Mouse (Mus musculus) inflammation-experienced regulatory T-cells, adult 6 months (primary cell): ENCODE results near the gene Bin2. TPM values are rescaled to one million over a fixed set of nuclear protein-coding genes. Genes with fewer than 3 reads are reported as not detected.

Source experiments
- ATAC-seq: one replicate; pipeline ENCODE4 v1.8.0; 2017
- polyA plus RNA-seq, 3 experiments: library from polyadenylated mRNA; unstranded; fragments of 100-300 nt; shearing (Covaris generic); gene quantifications; one replicate each; pipeline ENCODE4 v1.2.1; 2017

Gene Bin2
- polyA plus RNA-seq, 3 experiments from 2014 or later = 292 to 493 (median 317) TPM

DNA sequence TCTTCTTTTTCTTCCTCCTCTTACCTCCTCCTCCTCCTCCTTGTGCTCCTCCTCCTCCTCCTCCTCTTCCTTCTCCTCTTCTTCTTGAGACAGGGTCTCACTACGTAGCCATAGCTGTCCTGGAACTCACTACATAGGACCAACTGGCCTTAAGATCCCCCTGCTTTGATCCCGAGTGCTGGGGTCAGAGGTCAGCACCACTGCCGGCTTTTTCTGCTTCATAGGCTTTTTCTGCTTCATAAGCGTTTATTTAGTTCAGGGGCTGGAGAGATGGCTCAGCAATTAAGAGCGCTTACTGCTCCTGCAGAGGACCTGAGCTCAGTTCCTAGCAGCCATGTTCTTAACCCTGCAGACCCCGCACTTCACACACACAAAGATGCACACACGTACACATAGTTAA is 12.4 kb upstream of the Bin2 start:
- ATAC-seq = no peak

DNA sequence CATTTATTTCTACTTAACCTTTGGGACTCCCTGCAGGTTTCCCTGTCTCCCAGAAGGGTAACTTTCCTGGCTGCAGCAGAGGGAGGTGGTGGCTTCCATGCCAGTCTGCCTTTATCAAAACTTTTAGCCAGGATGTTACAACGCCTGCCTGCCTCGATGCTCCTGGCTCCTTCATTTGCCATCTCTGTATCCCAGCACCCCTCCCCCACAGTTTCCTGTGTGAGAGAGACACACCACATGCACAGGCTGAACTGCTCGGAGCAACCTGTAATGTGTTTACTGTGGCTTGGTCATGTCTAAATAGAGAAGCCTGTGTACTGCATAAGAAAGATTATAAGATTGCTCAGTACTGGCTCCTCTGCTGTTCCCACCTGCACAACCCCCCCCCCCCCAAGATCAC is 11.0 kb upstream of the Bin2 start:
- no peak for ATAC-seq

DNA sequence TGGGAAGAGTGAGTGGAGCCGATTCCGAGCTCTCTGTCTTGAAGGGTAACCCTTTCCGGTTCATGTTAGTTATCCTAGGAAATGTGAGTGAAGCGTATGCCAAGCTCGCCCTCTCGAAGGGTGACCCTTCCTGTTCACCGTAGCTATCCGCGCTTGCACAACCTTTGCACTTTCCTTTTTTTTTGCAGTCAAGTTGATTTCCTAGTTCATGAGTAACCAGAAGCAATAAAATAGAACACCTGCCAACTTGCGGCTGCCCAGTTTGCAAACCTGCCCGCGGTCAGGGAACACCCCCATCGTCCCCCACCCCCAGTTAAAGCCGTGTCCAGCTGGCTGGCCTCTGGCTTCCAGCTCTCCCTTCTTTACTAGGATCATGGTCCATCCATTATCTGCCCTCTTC is 9.7 kb upstream of the Bin2 start:
- ATAC-seq = no peak

DNA sequence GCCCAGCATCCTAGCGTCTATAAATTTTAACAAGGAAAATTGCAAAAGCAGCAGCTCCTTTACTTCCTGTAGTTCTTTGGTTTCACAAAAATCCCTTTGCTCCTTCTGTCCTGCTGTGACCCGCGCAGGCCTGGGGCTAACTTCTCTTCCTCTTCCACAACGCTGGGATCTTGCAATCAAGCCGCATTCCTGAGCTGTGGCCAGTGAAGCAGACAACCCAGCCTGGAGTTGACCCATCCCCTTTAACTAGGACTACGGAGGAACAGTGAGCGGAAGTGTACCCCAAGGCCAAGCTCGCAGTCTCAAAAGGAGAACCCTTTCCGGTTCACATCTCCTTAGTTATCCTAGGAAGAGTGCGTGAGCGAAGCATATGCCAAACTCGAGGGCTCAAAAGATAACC is 9.2 kb upstream of the Bin2 start:
- no peak for ATAC-seq

DNA sequence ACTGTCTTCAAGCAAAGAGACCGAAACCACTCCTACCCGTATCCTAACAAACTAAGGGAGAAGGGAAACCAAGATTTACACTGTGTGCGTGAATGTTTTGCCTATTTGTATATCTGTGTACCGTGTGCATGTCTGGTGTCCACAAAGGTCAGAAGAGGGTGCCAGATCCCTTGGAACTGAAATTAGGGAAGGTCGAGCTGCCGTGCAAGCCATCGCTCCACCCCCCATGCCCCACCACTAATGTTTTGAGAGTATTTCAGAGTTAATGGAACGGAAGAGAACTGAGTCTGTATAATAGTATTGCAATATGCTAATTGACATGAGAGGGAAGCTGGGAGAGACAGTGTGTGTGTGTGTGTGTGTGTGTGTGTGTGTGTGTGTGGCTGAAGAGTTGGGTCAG is 8.3 kb upstream of the Bin2 start:
- ATAC-seq = no peak

DNA sequence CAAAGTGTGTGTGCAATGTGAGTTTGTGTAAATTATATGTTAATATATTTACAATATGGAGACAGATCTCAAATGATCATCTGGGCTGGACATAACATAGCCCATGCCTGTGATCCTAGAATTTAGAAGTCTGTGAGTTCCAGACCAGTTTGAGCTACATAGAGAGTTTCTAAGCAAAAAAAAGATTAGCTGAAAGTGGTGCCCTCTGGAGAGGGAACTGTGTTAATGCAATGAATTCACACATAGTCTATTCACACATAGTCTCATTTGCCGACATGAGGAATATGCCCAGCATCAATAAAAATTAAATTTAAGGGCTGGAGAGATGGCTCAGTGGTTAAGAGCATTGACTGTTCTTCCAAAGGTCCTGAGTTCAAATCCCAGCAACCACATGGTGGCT is 7.2 kb upstream of the Bin2 start:
- ATAC-seq = no peak

DNA sequence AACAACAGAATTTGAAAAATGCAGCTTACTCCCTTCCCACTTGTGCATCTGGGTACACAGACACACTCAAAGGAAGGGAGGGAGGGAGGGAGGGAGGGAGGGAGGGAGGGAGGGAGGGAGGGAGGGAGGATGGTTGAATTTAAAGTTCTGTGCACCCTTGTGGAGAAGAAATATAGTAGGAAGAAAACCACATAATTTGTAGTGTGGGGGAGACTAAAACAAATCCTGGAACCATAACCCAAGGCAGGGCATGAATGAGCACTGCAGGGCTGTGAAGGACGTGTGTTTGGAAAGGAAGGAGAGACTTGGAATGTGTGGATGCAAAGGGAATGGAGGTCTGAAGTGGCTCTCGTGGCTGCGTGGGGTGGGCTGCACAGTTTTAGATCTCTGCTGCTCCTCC is 6.1 kb upstream of the Bin2 start:
- no peak for ATAC-seq

DNA sequence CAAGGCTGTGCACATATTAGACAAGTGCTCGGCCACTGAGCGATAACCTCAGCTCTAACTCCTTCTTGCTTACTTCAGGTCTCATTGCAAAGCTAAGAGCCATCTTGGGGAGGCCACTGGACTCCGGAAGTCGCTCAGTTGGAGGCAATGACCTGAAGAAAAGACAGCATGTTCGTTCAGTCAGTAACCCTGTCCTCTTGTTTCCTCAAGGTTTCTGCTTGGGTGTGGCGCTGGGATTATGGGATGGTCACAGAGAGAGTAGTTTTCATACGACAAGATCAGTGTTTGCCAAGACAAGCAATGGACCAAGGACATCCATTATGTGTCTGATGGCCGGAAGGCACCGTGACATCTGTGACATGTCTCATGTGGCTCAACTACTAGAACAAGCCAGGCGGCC is 5.2 kb upstream of the Bin2 start:
- no peak for ATAC-seq

DNA sequence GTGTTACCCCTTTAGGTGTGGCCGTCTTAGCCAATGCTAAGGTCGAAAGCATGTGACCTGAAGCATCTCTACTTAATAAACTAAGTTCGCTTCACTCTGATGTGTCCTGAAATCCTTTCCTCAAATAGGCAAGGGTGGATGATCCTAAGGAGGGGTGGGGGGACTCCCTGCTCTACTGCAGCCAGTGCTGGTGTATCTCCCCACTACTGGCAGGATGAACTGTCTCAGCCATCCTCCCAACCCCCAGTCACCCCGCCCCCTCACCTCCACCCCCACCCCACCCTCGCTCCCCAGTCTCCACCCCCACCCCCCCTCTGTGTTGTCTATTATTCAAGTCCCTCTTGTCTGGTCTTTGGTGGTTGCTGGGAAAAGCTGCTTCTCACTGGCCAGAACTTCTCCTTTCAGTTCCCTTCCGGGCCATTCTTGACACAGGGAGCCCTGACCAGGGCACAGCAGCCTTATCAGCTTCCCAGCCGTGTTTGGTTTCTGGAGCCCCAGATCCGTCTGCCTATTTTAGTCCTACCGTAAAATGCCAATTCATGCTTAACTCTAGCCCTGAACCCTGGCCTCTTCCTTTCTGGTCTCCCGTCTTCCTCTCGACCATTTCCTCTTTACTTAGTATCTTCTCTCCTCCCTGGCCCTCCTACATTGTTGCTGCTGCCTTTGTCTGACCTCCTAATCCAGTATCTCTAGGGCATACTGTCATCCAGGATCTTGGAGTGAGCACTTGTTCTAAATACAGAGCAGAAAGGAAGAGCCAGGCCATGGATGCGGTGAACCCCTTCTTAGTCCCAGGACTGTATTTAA is 4.4 kb upstream of the Bin2 start:
- no peak for ATAC-seq

DNA sequence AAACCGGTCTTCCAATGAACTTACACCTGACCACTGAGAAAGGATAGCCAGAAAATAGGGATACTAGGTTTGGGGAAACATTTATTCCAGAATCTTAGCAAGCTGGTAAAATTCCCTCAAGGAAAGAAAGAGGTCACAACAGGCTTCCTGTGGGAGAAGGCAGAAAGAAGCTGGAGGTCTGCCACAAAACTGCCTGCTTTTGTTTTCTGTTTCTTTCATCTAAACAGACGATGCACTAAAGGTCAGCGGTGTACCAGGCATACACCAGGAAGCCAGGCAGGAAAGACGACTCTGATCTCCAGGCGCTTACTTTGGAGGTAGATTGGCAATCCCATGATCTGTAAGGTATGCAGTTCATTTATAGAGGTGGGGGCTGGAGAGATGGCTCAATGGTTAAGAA is 1.5 kb upstream of the Bin2 start:
- ATAC-seq = no peak

DNA sequence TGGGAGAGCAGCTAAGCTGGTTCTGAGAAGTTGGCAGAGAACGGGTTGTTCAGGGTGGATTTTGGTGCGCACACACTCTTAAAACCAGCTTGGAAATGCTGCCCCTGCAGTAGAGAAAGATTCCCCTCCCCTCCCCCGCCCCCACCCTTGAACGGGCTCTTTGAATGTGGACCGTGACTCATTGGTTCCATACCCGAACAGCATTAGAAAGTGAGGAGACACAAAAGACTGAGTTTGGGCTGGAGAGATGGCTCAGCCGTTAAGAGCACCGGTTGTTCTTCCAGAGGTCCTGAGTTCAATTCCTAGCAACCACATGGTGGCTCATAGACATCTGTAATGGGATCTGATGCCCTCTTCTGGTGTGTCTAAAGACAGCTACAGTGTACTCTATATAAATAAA is 651 bp upstream of the Bin2 start:
- peak; percentile 29 for ATAC-seq

DNA sequence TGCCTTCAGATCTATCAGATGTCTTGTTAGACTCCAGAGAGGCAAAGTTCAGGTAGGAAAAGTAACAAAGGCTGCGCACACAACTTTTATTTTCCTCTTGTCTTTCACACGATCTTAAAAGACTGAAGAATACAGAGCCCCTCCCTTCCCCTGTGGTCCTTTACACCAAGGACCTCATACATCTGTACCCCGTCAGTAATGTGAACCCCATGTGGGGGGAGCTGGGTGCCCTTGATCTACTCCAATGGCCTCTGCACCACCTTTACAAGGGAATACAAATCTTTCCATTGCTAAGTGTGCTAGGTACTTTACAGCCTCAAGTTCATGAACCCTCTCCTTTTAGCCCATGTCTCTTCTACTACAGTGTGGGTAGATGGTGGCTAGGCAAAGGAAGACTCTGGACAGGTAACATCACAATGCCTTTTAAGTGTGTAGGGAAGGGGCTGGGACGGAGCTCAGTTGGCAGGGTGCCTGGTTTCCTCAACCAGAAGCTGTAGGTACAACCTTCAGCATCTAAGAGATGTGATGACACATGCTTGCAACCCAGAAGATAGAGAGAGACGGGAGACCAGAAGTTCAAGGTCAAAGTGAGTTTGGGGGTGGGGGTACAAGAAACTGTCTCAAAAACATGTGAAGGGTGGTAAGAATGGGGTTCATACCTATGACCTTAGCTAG is 1.3 kb downstream of the Bin2 start:
- peak; percentile 37 for ATAC-seq

DNA sequence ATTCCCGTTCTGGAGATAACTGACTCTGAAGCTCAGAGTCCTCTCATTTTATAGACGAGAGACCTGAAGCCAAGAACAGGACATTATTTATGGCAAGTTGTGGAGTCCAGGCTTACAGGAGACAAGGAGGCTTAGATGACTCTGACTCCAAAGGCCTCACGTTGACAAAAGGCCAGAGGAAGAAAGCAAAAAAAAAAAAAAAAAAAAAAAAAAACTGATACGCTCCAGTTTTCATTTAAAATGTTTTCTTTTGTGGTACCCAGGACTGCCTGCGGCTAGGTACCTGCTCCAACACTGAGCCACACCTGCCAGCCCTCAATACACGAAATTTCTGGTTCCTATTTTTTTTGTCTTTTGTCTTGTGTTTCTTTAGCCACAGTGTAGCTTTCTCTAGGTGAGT is 1.9 kb downstream of the Bin2 start:
- no peak for ATAC-seq

DNA sequence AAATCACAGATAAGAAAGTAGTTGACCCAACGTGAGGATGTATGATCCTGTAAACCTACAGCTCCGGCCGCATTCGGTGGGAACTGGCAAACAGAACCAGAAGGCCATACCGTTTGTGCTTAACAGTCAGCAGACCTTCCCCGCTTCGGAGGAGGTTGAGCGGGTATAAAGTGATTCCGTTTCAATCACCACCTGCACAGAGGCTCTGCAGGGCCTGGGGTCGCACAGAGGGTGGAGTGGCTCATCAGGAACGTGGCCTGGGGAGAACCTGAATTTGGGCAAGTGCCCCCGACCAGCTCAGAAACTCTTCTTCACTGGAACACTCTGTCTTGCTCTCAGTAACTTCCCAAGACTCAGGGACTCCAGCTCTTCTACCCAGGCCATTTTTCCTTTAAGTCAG is 2.5 kb downstream of the Bin2 start:
- ATAC-seq = no peak

DNA sequence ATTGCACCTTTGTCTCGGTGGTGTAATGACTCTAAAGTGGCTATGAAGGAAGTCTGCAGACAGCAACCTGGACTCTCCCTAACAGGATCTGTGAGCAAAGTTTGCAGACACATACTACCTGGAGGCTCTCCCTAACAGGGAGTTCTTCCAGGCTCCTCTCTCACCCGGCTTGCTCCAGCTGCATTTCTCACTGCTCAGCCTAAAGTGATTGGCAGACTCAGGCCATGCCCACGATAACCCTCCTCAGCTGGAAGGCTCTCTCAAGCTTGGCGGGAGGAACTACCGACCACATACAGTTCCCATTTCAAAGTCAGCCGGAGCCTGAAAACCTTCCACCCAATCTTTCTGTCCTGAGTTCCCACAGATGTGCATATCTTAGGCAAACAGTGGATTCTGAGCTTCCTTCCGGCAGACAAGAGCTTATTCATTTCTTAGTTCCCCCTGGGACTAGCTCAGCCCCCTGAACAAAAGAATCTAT is 3.1 kb downstream of the Bin2 start:
- no peak for ATAC-seq

DNA sequence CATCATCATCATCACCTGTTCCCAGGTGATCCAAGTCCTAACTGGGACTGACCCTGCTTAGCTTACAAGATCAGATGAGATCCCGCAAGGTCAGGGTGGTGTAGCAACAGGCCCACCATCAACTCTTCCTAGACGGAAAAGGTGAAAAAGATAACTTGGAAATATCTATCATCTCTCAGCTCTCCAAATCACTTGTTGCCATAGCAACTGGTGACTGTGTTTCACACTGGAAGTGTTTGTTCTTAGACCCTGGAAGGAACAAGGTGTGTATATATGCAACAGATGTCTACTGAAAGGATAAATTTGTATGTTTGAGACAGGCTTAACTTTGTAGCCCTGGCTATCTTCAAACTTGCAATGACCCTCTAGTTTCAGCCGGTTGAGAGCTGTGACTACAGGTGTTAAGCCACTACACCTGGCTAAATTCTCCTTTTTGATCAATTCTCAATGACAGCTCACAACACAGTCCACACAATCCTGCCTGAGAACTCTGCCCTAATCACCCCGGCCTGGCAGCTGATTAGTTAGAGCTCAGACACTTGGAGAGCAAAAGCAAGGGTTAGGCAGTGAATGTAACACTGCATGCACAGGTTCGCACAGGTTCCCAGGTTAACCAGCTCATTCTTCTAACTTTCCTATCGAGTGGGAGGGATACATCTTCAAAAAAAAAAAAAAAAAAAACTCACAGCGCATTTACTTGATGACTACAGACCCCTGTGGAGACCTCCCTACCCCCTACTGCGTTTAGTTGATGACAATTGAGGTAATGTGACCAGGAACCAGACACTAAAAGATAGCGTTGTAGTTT is 3.7 kb downstream of the Bin2 start:
- no peak for ATAC-seq

DNA sequence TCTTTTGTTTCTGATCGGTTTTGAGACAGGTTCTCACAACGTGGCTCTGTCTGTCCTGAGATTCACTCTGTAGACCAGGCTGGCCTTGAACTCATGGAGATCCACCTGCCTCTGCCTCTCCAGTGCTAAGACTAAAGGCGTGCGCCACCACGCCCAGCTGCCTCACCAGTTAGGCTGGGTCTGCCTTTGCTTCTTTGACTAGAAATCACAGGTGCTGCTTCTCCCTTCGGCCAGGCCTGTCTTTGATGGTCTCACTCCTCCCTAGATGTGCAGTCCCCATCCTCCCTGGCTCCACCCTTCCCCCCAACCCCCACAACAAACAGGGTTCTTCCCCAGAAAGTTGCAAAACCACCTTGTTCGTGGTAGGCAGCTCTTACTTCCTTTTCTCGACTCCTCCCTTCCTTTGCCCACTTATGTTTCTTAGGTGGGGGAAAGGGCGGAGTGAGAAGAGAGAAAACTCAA is 4.5 kb downstream of the Bin2 start:
- peak; percentile 60 for ATAC-seq

DNA sequence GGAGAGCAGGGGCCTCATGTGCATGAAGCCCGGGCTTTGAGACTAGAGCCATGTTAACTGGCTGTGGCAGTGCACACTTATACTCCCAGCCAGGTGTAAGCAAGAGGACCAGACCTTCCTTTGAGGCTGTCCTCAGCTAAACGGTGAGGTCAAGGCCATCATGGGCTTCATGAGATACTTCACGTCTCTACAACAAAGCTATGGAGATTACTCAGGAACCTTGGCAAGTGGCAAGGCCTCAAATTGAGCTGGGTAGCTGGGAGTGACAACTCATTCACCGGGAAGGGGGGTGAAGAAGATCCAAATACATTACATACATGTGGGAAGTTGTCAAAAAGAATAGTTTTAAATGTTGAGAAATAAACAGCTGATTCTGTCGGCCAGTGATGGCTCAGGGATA is 8.5 kb downstream of the Bin2 start:
- ATAC-seq = no peak

DNA sequence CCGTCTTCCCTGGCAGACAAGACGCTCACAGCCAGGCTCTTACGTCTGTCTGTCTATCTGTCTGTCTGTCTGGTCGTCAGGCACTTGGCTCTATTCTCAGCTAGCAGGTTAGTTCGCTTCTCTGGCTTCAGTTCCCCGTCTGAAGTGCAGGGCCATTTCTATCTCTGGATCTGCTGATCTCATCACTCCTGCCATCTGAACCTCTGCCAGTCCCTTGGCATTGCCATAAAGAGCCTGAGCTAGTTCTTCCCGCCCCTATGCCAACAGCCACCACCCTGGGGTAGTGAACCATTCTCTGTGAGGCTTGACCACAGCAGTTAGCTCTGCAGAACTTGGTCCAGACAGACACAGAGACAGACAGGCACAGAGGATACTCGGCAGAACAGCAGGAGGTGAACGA is 9.0 kb downstream of the Bin2 start:
- ATAC-seq = no peak

DNA sequence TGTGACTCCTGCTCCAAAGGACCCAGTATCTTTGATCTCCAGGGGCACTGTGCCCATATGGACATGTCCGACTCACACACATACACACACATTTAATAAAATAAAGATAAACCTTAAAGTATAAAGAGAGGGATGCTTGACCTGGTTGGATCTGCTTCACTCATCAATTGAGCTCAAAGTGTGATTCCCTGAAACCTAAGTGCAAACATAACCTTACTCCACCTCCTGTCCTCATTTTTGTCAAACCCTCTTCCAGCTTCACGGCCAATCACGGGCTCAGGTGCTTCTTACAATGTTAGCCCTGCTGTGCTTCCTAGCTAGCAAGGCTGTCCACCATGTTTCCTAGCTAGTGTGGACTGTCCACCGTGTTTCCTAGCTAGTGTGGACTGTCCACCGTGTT is 14.2 kb downstream of the Bin2 start:
- ATAC-seq = no peak

DNA sequence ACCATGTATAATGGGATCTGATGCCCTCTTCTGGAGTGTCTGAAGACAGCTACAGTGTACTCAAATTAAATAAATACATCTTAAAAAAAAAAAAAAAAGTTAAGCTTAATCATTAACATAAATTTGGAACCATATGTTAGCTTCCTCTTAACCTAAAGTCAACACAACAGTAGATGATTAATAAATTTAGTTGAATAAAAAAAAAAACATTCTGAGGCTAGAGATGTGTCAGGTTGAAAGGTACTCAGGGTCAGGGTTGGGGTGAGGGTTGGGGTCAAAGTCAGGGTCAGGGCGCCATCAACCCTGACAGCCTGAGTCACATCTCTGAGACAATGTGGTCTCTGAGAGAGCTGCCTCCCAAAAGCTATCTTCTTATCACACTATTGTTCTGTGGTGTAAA is 15.1 kb downstream of the Bin2 start:
- ATAC-seq = no peak

DNA sequence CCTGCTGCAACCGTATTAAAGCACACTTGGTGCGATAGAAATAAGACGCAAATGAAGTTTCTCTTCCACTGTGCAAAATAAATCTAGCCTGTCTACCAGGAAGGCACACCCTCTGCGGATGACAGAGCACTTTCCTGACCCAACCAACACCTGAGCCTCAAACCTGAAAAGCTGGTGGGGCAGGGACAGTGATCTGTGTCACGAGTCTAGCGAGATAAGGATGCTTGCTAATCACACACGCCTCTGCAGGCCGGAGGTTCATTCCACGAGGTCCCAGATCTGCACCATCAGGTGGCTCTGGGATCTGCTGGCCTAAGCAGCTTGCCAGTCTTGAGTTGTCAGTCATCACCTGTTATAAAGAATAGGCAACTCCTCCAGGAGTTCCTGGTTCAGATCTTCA is 17.7 kb downstream of the Bin2 start:
- no peak for ATAC-seq

DNA sequence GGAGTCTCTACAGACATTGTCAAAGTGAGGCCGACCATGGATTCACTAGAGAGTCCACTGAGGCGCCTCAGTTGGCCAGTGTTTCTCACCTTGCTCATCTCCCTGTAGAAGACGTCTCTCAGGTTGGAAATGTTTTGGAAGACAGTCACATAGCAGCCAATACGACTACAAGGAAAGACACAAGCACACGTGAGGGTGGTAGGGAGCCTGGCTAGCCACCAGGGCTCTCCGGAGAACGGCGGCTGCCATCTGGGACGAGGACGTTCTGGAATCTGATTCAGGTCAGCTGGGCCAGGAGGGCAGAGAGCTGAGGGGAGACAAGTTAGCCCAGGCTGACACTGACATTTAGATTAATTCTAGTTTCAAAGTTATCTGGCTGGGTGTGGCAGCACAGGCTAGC is 19.2 kb downstream of the Bin2 start:
- no peak for ATAC-seq

DNA sequence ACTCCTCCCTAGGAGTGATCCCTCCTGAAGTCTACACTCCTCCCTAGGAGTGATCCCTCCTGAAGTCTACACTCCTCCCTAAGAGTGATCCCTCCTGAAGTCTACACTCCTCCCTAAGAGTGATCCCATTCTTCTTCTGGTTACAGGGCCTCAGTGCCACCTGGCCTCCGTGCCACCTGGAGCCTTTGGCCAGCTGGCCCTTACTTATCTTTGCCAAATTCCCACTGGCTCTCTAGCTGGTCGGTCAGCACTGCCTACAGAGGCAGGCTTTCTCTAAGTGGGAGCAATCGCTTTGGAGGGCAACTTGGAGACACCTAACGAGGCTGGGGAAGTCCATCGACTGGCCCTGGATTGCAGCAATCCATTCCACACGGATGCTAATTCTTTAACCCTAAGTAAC is 23.2 kb downstream of the Bin2 start:
- no peak for ATAC-seq
